Mouse (Mus musculus): Measurements from ENCODE around the gene Rhbdf1. TPM values are rescaled to one million over a fixed set of nuclear protein-coding genes. Genes with fewer than 3 reads are reported as not detected.
"Not testable (repeated sequence)": the region's sequence is repeated elsewhere in the genome, so short reads cannot be mapped to it uniquely, and the experiment has no call there.

Rhbdf1 gene
- polyA plus RNA-seq, 1 experiment from 2014 or later: 46.1 TPM

DNA sequence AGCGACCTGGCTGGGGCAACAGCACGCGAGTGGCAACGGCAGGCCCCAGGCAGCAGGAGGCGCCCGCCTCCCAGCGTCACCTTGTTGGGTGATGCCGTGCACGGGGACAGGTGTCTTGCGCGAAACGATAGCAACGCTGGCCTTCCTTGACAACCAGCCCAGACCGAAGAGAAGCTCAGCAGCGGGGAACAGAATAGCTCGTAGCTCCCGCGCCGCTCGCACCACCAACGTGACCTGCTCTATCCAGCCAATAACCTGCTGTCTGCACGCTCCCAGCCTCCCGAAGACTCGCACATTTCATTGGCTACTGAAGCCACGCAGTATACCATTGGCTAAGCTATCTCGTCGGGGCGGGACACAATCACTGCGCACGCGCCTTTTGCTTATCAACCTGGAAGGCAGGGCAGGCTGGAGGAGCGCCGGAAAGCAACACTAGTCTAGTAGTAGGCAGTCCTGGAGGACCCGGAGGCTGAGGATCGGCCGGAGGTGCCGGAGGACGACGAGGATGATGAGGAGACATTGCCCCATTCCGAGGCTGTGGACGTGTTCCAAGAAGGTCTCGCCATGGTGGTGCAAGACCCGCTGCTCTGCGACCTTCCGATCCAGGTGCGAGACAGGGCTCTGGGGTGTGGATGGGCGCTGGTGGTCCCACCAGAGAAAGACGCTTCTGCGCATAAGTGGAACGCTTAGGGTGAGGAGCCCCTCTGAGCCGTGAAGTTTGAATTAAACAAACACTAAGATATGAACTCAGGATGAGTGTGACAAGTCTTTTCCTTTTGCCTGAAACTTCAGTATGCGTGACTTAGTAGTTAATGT is 16.8 kb downstream of the Rhbdf1 start, which contains the start of gene Snrnp25:
Snrnp25 (plus strand) TSS at position 358 of the 816 bp plus-strand sequence.
- under 1% methylated on average over 52 of the region's 52 CpGs for WGBS
- Histone ChIP-seq H3K9ac (replicated peaks; ENCODE audit: low read depth, low read length) (peak within 1 kb of the TSS; percentile 58), H3K27me3 (ENCODE audit: control insufficient read depth, insufficient read depth, low read length) (no peaks in the 10 kb centered on the region), H3K4me1 (ENCODE audit: control insufficient read depth, insufficient read depth, low read length) (peaks cover 9% of the 10 kb centered on the region; the same call in 1 of the 2 replicates), H3K27ac (ENCODE audit: low read length) (no peak within 1 kb of the TSS), H3K9me3 (ENCODE audit: control insufficient read depth, low read depth, low read length) (no peaks in the 10 kb centered on the region), H3K4me3 (ENCODE audit: low read depth, low read length) (peak within 1 kb of the TSS; percentile 66), H3K4me2 (replicated peaks; ENCODE audit: low read depth, low read length) (peak within 1 kb of the TSS; percentile 89), H3K36me3 (ENCODE audit: control insufficient read depth, insufficient read depth, low read length) (peaks cover 29% of the 10 kb centered on the region)
- ATAC-seq (ENCODE audit: insufficient number of reproducible peaks, insufficient read depth, low FRiP score, low read depth): peak; percentile 100

DNA sequence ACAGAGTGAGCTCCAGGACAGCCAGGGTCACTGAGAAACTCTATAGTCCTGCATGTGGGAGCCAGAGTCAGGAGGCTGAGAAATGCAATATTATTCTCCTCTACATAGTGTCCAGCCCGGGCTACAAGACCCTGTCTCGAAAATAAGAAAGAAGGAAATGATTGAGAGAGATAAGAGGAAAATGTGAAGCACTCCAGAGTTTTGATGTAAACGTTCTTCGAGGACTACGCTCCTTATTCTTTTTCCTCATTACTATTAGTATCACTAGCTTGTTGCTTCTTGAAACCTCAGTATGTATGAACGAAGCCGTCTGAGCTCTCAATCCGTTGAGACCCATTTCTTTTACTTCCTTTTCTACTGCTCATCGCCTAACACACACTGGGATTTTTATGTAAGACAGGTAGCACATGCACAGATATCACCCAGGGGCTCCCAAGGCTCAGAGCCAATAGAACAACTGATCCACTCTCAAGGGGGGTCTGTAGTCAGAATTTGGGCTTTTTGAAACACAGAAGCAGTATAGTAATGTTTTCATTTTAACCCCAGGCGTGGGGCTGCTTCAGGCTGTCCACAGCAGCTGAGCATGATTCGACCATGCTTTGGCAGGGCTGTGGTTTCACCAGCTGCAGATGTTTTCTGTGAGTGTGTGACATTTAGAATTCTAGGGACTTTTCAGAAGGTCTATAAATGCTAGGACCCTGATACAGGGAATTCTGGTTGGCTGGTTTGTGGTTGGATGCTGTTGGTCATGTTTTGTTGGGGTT is 20.0 kb downstream of the Rhbdf1 start:
- H3K9ac ChIP-seq (replicated peaks; ENCODE audit: low read depth, low read length): no peak overlapping the region
- H3K9me3 ChIP-seq (ENCODE audit: control insufficient read depth, low read depth, low read length): no peaks in the 10 kb centered on the region
- no peak for ATAC-seq (ENCODE audit: insufficient number of reproducible peaks, insufficient read depth, low FRiP score, low read depth)
- H3K36me3 ChIP-seq (ENCODE audit: control insufficient read depth, insufficient read depth, low read length): no peaks in the 10 kb centered on the region; the same call in 1 of the 2 replicates
- H3K4me2 ChIP-seq (replicated peaks; ENCODE audit: low read depth, low read length): no peak overlapping the region
- H3K4me3 ChIP-seq (ENCODE audit: low read depth, low read length): no peak overlapping the region
- WGBS: 75% methylated on average over 11 of the region's 11 CpGs
- H3K4me1 ChIP-seq (ENCODE audit: control insufficient read depth, insufficient read depth, low read length): peaks cover 9% of the 10 kb centered on the region; the same call in 1 of the 2 replicates
- no peak overlapping the region for H3K27ac ChIP-seq (ENCODE audit: low read length)
- no peaks in the 10 kb centered on the region for H3K27me3 ChIP-seq (ENCODE audit: control insufficient read depth, insufficient read depth, low read length)

DNA sequence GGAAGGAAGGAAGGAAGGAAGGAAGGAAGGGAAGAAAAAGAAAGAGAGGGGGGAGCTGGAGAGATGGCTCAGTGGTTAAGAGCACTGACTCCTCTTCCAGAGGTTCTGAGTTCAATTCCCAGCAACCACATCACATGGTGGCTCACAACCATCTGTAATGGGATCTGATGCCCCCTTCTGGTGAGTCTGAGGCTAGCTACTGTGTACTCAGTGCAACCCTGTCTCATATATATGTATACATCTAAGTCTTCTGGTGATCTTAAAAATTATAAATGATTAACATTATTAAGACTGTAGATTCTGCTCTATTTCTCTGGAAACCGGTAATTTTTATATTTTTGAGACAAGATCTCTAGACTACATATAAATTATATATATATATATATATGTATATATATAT is 21.1 kb downstream of the Rhbdf1 start:
- not testable (repeated sequence) for ATAC-seq (ENCODE audit: insufficient number of reproducible peaks, insufficient read depth, low FRiP score, low read depth); H3K4me3 ChIP-seq (ENCODE audit: low read depth, low read length); H3K9ac ChIP-seq (replicated peaks; ENCODE audit: low read depth, low read length); H3K4me2 ChIP-seq (replicated peaks; ENCODE audit: low read depth, low read length); H3K27ac ChIP-seq (ENCODE audit: low read length); H3K9me3 ChIP-seq (ENCODE audit: control insufficient read depth, low read depth, low read length); H3K36me3 ChIP-seq (ENCODE audit: control insufficient read depth, insufficient read depth, low read length); H3K4me1 ChIP-seq (ENCODE audit: control insufficient read depth, insufficient read depth, low read length); H3K27me3 ChIP-seq (ENCODE audit: control insufficient read depth, insufficient read depth, low read length)
- 58% methylated on average over 1 of the region's 1 CpGs for WGBS

GRCm38 (mm10) chr11:32200075-32200601 is 22.0 kb downstream of the Rhbdf1 start, which contains the start of gene Il9r:
TSS of gene Il9r (minus strand) at chr11:32200279.
- ATAC-seq (ENCODE audit: insufficient number of reproducible peaks, insufficient read depth, low FRiP score, low read depth): no peak

GRCm38 (mm10) chr11:32199230-32199629 is 22.9 kb downstream of the Rhbdf1 start:
- Histone ChIP-seq H3K27ac (ENCODE audit: low read length) (no peak overlapping the region), H3K4me3 (ENCODE audit: low read depth, low read length) (no peak overlapping the region), H3K4me2 (replicated peaks; ENCODE audit: low read depth, low read length) (no peak overlapping the region), H3K9me3 (ENCODE audit: control insufficient read depth, low read depth, low read length) (no peaks in the 10 kb centered on the region), H3K4me1 (ENCODE audit: control insufficient read depth, insufficient read depth, low read length) (no peaks in the 10 kb centered on the region), H3K27me3 (ENCODE audit: control insufficient read depth, insufficient read depth, low read length) (no peaks in the 10 kb centered on the region), H3K9ac (replicated peaks; ENCODE audit: low read depth, low read length) (no peak overlapping the region), H3K36me3 (ENCODE audit: control insufficient read depth, insufficient read depth, low read length) (no peaks in the 10 kb centered on the region)
- ATAC-seq (ENCODE audit: insufficient number of reproducible peaks, insufficient read depth, low FRiP score, low read depth): no peak
- 50% methylated on average over 6 of the region's 6 CpGs for WGBS

More at GRCm38 (mm10) chr11:32200075-32200601, 22.0 kb downstream of the Rhbdf1 start, which contains the start of gene Il9r:
- 0 out of 2 replicates have a peak, but pooled peaks cover 4% of the 10 kb centered on the region for H3K4me1 ChIP-seq (ENCODE audit: control insufficient read depth, insufficient read depth, low read length)
- no peak within 1 kb of the TSS for H3K9ac ChIP-seq (replicated peaks; ENCODE audit: low read depth, low read length)
- no peaks in the 10 kb centered on the region for H3K9me3 ChIP-seq (ENCODE audit: control insufficient read depth, low read depth, low read length)
- H3K27ac ChIP-seq (ENCODE audit: low read length): no peak within 1 kb of the TSS
- no peaks in the 10 kb centered on the region for H3K27me3 ChIP-seq (ENCODE audit: control insufficient read depth, insufficient read depth, low read length)
- H3K36me3 ChIP-seq (ENCODE audit: control insufficient read depth, insufficient read depth, low read length): no peaks in the 10 kb centered on the region
- no peak within 1 kb of the TSS for H3K4me3 ChIP-seq (ENCODE audit: low read depth, low read length)
- no peak within 1 kb of the TSS for H3K4me2 ChIP-seq (replicated peaks; ENCODE audit: low read depth, low read length)
- 62% methylated on average over 10 of the region's 10 CpGs for WGBS

GRCm38 (mm10) chr11:32198256-32198955 is 23.7 kb downstream of the Rhbdf1 start:
- Histone ChIP-seq H3K36me3 (ENCODE audit: control insufficient read depth, insufficient read depth, low read length) (no peaks in the 10 kb centered on the region), H3K4me1 (ENCODE audit: control insufficient read depth, insufficient read depth, low read length) (no peaks in the 10 kb centered on the region), H3K4me3 (ENCODE audit: low read depth, low read length) (no peak overlapping the region), H3K27me3 (ENCODE audit: control insufficient read depth, insufficient read depth, low read length) (no peaks in the 10 kb centered on the region), H3K9ac (replicated peaks; ENCODE audit: low read depth, low read length) (no peak overlapping the region), H3K27ac (ENCODE audit: low read length) (no peak overlapping the region), H3K4me2 (replicated peaks; ENCODE audit: low read depth, low read length) (no peak overlapping the region), H3K9me3 (ENCODE audit: control insufficient read depth, low read depth, low read length) (no peaks in the 10 kb centered on the region)
- ATAC-seq (ENCODE audit: insufficient number of reproducible peaks, insufficient read depth, low FRiP score, low read depth): no peak
- WGBS: 72% methylated on average over 14 of the region's 14 CpGs

GRCm38 (mm10) chr11:32197766-32198165 is 24.3 kb downstream of the Rhbdf1 start:
- Histone ChIP-seq H3K27me3 (ENCODE audit: control insufficient read depth, insufficient read depth, low read length) (no peaks in the 10 kb centered on the region), H3K4me3 (ENCODE audit: low read depth, low read length) (no peak overlapping the region), H3K4me2 (replicated peaks; ENCODE audit: low read depth, low read length) (no peak overlapping the region), H3K9ac (replicated peaks; ENCODE audit: low read depth, low read length) (no peak overlapping the region), H3K36me3 (ENCODE audit: control insufficient read depth, insufficient read depth, low read length) (no peaks in the 10 kb centered on the region), H3K9me3 (ENCODE audit: control insufficient read depth, low read depth, low read length) (no peaks in the 10 kb centered on the region), H3K27ac (ENCODE audit: low read length) (no peak overlapping the region), H3K4me1 (ENCODE audit: control insufficient read depth, insufficient read depth, low read length) (no peaks in the 10 kb centered on the region)
- WGBS: 23% methylated on average over 3 of the region's 3 CpGs
- ATAC-seq (ENCODE audit: insufficient number of reproducible peaks, insufficient read depth, low FRiP score, low read depth): no peak

GRCm38 (mm10) chr11:32196727-32197126 is 25.4 kb downstream of the Rhbdf1 start:
- Histone ChIP-seq H3K27me3 (ENCODE audit: control insufficient read depth, insufficient read depth, low read length) (no peaks in the 10 kb centered on the region), H3K4me1 (ENCODE audit: control insufficient read depth, insufficient read depth, low read length) (no peaks in the 10 kb centered on the region), H3K27ac (ENCODE audit: low read length) (no peak overlapping the region), H3K9ac (replicated peaks; ENCODE audit: low read depth, low read length) (no peak overlapping the region), H3K36me3 (ENCODE audit: control insufficient read depth, insufficient read depth, low read length) (no peaks in the 10 kb centered on the region), H3K4me2 (replicated peaks; ENCODE audit: low read depth, low read length) (no peak overlapping the region), H3K9me3 (ENCODE audit: control insufficient read depth, low read depth, low read length) (no peaks in the 10 kb centered on the region), H3K4me3 (ENCODE audit: low read depth, low read length) (no peak overlapping the region)
- ATAC-seq (ENCODE audit: insufficient number of reproducible peaks, insufficient read depth, low FRiP score, low read depth): no peak
- WGBS: 54% methylated on average over 6 of the region's 6 CpGs
